Mouse (Mus musculus) forebrain, embryonic 15.5 days (tissue): ENCODE measurements at regions not wholly inside any gene's neighbourhood (a gene's known extent, or its start where the extent isn't known, plus 50 kb on each side); places are given as distances from the start of the nearest gene placed in this dataset.
A peak's percentile ranks its signal among the peaks of the same experiment; 100 is the strongest.

Source experiments
- ATAC-seq: fragments of 200-750 bp; cut with Nextera tagmentation; replicated peaks from 2 replicates; pipeline ENCODE4 v1.8.0; 2017; ENCODE audit warnings: mild to moderate bottlenecking, moderate TSS enrichment, moderate library complexity
- H3K27ac ChIP-seq: fragments of 300-500 bp; sonication (generic); replicated peaks from 2 replicates; pipeline ENCODE4 v1.5.1; 2015; ENCODE audit warnings: mild to moderate bottlenecking, inconsistent platforms
- H3K27me3 ChIP-seq: fragments of 300-500 bp; sonication (generic); 2 replicates; pipeline ENCODE4 v1.6.1; 2015; ENCODE audit warnings: inconsistent platforms
- H3K36me3 ChIP-seq: fragments of 300-500 bp; sonication (generic); 2 replicates; pipeline ENCODE4 v1.6.1; 2015; ENCODE audit warnings: mild to moderate bottlenecking, inconsistent platforms
- H3K4me1 ChIP-seq: fragments of 300-500 bp; sonication (generic); 2 replicates; pipeline ENCODE4 v1.6.1; 2015; ENCODE audit warnings: inconsistent platforms
- H3K4me2 ChIP-seq: fragments of 300-500 bp; sonication (generic); replicated peaks from 2 replicates; pipeline ENCODE4 v1.6.1; 2015; ENCODE audit warnings: mild to moderate bottlenecking, inconsistent platforms
- H3K4me3 ChIP-seq: fragments of 300-500 bp; sonication (generic); 2 replicates; pipeline ENCODE4 v1.5.1; 2015; ENCODE audit warnings: mild to moderate bottlenecking, inconsistent platforms
- H3K9ac ChIP-seq: fragments of 300-500 bp; sonication (generic); replicated peaks from 2 replicates; pipeline ENCODE4 v1.6.1; 2015; ENCODE audit warnings: mild to moderate bottlenecking, inconsistent platforms
- H3K9me3 ChIP-seq: fragments of 300-500 bp; sonication (generic); 2 replicates; pipeline ENCODE4 v1.6.1; 2016; ENCODE audit warnings: inconsistent platforms
- WGBS: fragments of 180-500 bp; shearing (Covaris S2); methylation state at CpG from one replicate; pipeline ENCODE4 v1.1.7; 2015; ENCODE audit warnings: mixed read lengths; 5-methylcytosine and 5-hydroxymethylcytosine counted together

- WGBS = 68% methylated on average over 6 of the region's 6 CpGs
- no peak overlapping the region for H3K9ac ChIP-seq
- no peaks in the 10 kb centered on the region for H3K4me1 ChIP-seq
- no peak overlapping the region for H3K4me2 ChIP-seq
- no peaks in the 10 kb centered on the region for H3K9me3 ChIP-seq
- no peak overlapping the region for H3K27ac ChIP-seq
- no peak for ATAC-seq
- no peak overlapping the region for H3K4me3 ChIP-seq
- no peaks in the 10 kb centered on the region for H3K36me3 ChIP-seq
- no peaks in the 10 kb centered on the region for H3K27me3 ChIP-seq
Observed at GRCm38 (mm10) chr4:91596619-91597018, 196.0 kb upstream of the Elavl2 start.

GRCm38 (mm10) chr4:91595766-91596165 is 195.2 kb upstream of the Elavl2 start:
- ATAC-seq = no peak
- WGBS = 63% methylated on average over 8 of the region's 8 CpGs
- Histone ChIP-seq H3K4me3 (no peak overlapping the region), H3K36me3 (no peaks in the 10 kb centered on the region), H3K9ac (no peak overlapping the region), H3K27ac (no peak overlapping the region), H3K27me3 (no peaks in the 10 kb centered on the region), H3K4me1 (no peaks in the 10 kb centered on the region), H3K9me3 (no peaks in the 10 kb centered on the region), H3K4me2 (no peak overlapping the region)

DNA sequence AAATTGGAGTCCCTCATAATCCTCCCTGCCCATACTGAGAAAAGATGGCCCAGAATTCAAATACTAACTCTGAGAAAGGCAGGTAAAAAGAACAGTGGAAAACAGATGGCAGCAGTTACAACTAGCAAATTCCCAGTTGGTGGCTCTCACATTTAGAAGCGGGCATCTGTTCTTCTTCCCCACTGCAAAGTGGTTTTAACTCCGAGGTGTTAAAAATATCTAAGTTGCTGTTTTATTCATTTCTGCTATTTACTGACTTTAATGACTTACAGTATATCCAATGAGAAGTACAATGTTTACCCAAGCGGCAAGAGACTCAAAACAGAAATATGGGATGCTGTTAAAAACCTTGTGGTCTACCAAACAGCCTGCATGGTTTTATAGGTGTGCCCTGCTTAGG is 189.2 kb upstream of the Elavl2 start:
- ATAC-seq = peak; percentile 86
- Histone ChIP-seq H3K9me3 (no peaks in the 10 kb centered on the region), H3K4me1 (peaks cover 5% of the 10 kb centered on the region), H3K27me3 (no peaks in the 10 kb centered on the region), H3K27ac (no peak overlapping the region), H3K36me3 (no peaks in the 10 kb centered on the region), H3K4me2 (no peak overlapping the region), H3K9ac (no peak overlapping the region), H3K4me3 (no peak overlapping the region)
- 59% methylated on average over 3 of the region's 3 CpGs for WGBS

DNA sequence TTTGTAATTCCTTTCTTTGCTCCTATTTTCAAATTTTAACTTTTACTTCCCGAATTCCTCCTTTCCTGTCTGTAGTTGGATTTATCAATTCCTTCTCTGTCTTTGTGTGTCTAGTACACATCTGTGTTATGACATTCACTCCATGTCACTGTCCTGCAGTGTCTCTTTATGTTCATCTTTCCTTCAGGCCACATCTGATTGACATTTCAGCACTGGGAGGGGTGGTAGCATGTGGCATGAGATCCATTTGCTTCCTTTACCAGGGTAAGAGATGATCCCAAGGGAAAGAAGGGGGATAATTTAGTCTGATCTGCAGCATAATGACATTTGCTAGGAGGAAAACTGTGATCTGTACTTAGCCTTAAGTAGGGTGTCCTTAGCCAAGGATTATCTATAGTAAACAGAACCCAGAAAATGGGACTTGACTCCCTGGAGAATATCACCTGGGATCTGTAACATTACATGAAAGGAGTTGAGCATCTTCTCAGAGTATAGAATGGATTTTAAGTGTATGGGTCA is 187.0 kb upstream of the Elavl2 start:
- no peaks in the 10 kb centered on the region for H3K9me3 ChIP-seq
- no peak for ATAC-seq
- H3K9ac ChIP-seq = no peak overlapping the region
- no peak overlapping the region for H3K4me2 ChIP-seq
- no peaks in the 10 kb centered on the region for H3K36me3 ChIP-seq
- H3K27me3 ChIP-seq = no peaks in the 10 kb centered on the region
- peaks cover 5% of the 10 kb centered on the region for H3K4me1 ChIP-seq
- WGBS = 85% methylated on average over 1 of the region's 1 CpGs
- no peak overlapping the region for H3K4me3 ChIP-seq
- H3K27ac ChIP-seq = no peak overlapping the region

GRCm38 (mm10) chr4:91583035-91583434 is 182.4 kb upstream of the Elavl2 start:
- H3K9me3 ChIP-seq = no peaks in the 10 kb centered on the region
- no peak for ATAC-seq
- no peak overlapping the region for H3K9ac ChIP-seq
- 87% methylated on average over 1 of the region's 1 CpGs for WGBS
- no peak overlapping the region for H3K27ac ChIP-seq
- H3K4me3 ChIP-seq = no peak overlapping the region
- no peak overlapping the region for H3K4me2 ChIP-seq
- H3K27me3 ChIP-seq = no peaks in the 10 kb centered on the region
- H3K36me3 ChIP-seq = no peaks in the 10 kb centered on the region
- no peaks in the 10 kb centered on the region for H3K4me1 ChIP-seq

GRCm38 (mm10) chr4:91557452-91557851 is 156.9 kb upstream of the Elavl2 start:
- WGBS = 38% methylated on average over 1 of the region's 1 CpGs
- Histone ChIP-seq H3K4me2 (no peak overlapping the region), H3K36me3 (no peaks in the 10 kb centered on the region), H3K27ac (no peak overlapping the region), H3K9me3 (no peaks in the 10 kb centered on the region), H3K27me3 (no peaks in the 10 kb centered on the region), H3K4me1 (no peaks in the 10 kb centered on the region; the same call in 1 of the 2 replicates), H3K9ac (no peak overlapping the region), H3K4me3 (no peak overlapping the region)
- no peak for ATAC-seq

DNA sequence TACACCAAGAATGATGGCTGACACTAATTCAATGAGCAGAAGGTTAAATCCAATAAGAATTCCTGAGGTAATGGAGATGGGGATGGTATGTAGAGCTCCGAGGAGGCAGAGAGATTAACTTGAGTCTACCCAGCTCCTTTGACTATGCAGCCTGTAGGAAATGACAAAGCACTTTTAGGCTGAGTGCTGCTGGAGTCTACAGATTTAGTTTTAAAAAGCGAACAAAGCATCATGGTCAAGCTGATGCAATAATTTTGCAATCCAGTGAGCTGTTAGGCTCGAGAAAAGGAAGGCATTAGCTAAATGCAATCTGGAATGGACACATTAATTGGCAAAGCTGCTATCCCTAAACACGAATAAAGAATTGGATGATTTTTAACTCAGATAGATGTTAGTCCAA is 156.4 kb upstream of the Elavl2 start:
- WGBS = 35% methylated on average over 4 of the region's 4 CpGs
- Histone ChIP-seq H3K27me3 (no peaks in the 10 kb centered on the region), H3K4me3 (no peak overlapping the region), H3K9me3 (no peaks in the 10 kb centered on the region), H3K27ac (no peak overlapping the region), H3K4me2 (no peak overlapping the region), H3K4me1 (no peaks in the 10 kb centered on the region; the same call in 1 of the 2 replicates), H3K36me3 (no peaks in the 10 kb centered on the region), H3K9ac (no peak overlapping the region)
- no peak for ATAC-seq

- H3K4me3 ChIP-seq = no peak overlapping the region
- H3K9ac ChIP-seq = no peak overlapping the region
- no peaks in the 10 kb centered on the region for H3K9me3 ChIP-seq
- no peaks in the 10 kb centered on the region for H3K27me3 ChIP-seq
- H3K4me1 ChIP-seq = no peaks in the 10 kb centered on the region
- no peak for ATAC-seq
- no peaks in the 10 kb centered on the region for H3K36me3 ChIP-seq
- H3K27ac ChIP-seq = no peak overlapping the region
- WGBS = 83% methylated on average over 4 of the region's 4 CpGs
- no peak overlapping the region for H3K4me2 ChIP-seq
Observed at GRCm38 (mm10) chr4:91524367-91524766, 123.8 kb upstream of the Elavl2 start.

DNA sequence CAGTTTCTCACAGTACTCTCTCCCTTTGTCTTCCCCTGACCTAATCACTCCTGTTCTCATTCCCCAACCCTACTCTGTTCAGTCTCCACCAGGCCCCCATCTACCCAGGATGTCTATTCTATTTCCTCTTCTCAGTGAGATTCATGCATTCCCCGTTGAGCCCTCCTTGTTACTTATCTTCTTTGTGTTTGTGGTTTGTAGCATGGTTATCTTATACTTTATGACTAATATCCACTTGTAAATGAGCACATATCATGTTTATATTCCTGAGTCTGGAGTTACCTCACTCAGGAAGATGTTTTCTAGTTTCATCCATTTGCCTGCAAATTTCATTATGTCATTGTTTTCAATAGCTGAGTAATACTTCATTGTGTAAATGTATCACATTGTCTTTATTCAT is 111.0 kb upstream of the Elavl2 start:
- Histone ChIP-seq H3K4me3 (no peak overlapping the region), H3K9ac (no peak overlapping the region), H3K4me2 (no peak overlapping the region), H3K4me1 (no peaks in the 10 kb centered on the region), H3K36me3 (no peaks in the 10 kb centered on the region), H3K27ac (no peak overlapping the region), H3K9me3 (no peaks in the 10 kb centered on the region), H3K27me3 (no peaks in the 10 kb centered on the region)
- no peak for ATAC-seq
- WGBS = 86% methylated on average over 1 of the region's 1 CpGs

DNA sequence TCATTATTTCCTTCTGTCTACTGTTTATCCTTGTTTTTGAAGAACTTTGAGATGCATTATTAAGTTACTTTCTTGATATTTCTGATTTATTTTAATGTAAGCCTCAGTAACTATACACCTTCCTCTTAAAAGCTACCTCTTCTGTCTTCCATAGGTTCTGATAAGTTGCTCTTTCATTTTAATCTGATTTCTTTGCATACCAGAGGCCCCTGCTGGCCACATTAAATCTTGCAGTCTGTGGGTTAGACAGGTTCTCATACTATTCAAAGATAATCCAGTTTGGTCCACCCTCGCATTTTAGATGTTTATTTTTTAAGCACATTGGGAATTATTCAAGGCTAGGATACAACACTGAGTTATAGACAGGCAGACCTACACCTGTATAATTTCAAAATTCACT is 109.4 kb upstream of the Elavl2 start:
- Histone ChIP-seq H3K4me2 (no peak overlapping the region), H3K27me3 (no peaks in the 10 kb centered on the region), H3K4me3 (no peak overlapping the region), H3K9me3 (no peaks in the 10 kb centered on the region), H3K4me1 (no peaks in the 10 kb centered on the region), H3K36me3 (no peaks in the 10 kb centered on the region), H3K9ac (no peak overlapping the region), H3K27ac (no peak overlapping the region)
- WGBS = 84% methylated on average over 1 of the region's 1 CpGs
- no peak for ATAC-seq

GRCm38 (mm10) chr4:91503273-91503672 is 102.7 kb upstream of the Elavl2 start:
- Histone ChIP-seq H3K36me3 (no peaks in the 10 kb centered on the region), H3K4me1 (no peaks in the 10 kb centered on the region), H3K4me3 (no peak overlapping the region), H3K9me3 (no peaks in the 10 kb centered on the region), H3K4me2 (no peak overlapping the region), H3K27ac (no peak overlapping the region), H3K9ac (no peak overlapping the region), H3K27me3 (no peaks in the 10 kb centered on the region)
- WGBS = 88% methylated on average over 3 of the region's 3 CpGs
- no peak for ATAC-seq

DNA sequence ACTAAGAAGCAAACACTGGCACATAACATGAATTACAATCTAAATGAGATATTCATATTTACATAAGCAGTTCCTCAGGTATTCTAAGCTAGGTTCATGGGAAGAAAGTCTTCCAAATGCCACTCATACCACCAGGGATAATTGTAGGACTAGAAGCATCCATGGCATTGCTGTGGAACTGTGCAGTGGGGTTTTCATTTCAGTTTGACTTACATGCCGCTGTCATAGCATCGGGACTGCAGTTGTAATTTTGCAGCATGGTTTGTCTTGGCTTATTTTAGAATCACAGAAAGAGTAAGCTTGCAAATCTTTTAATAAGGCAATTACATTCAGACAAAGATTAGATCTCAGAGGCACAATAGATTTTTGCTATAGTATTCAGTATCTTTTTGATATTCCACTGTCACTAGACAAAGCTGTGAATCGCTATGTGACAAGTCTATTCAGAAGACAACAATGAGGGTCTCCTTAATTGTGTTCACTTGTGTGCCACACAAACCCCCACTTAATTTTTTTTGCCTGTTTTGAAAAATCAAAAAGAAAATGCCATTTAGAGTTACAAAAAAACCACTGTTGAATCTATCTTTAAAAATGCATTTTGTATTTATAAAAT is 81.4 kb upstream of the Elavl2 start:
- Histone ChIP-seq H3K27me3 (no peaks in the 10 kb centered on the region), H3K4me3 (no peak overlapping the region), H3K9ac (no peak overlapping the region), H3K27ac (no peak overlapping the region), H3K36me3 (no peaks in the 10 kb centered on the region), H3K4me1 (no peaks in the 10 kb centered on the region; the same call in 1 of the 2 replicates), H3K9me3 (no peaks in the 10 kb centered on the region), H3K4me2 (no peak overlapping the region)
- ATAC-seq = peak; percentile 35; the same call in 1 of the 2 replicates
- WGBS = 59% methylated on average over 3 of the region's 3 CpGs
